Mouse (Mus musculus): Measurements from ENCODE around the gene Olfr1135.

Olfr1135 gene

GRCm38 (mm10) chr2:87673564-87673963 lies at the start of gene Olfr1135:
TSS of gene Olfr1135 (minus strand) at chr2:87673664.
- DNase-seq, result no peak

GRCm38 (mm10) chr2:87713079-87713478 lies 39.6 kb upstream of the Olfr1135 start, which contains the start of gene Olfr1137:
TSS of gene Olfr1137 (minus strand) at chr2:87713179.
- DNase-seq, result no peak

- no peak for DNase-seq
Observed at GRCm38 (mm10) chr2:87693847-87694246, 20.4 kb upstream of the Olfr1135 start, which contains the start of gene Olfr1136. TSS of gene Olfr1136 (minus strand) at chr2:87693947.

DNA sequence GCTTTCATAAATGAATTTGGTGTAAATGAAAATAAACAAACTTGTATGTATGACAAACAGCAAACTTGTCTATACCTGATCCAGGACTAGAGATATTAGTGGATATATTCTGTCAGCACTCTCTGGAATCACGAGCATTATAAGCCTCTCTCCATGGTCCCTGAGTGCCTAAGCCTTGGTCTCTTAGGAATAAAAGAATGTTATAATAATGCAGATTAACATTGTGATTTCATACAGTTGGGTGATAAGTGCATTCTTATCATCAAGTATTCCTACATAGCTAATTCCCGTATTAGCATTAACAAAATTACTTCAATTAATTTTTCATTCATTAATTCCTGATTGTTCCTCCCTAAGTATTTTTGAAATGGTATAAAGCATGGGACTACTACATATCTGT lies 15.1 kb downstream of the Olfr1135 start, which contains the start of gene Olfr1134:
Gene Olfr1134 (minus strand): TSS at position 101 of the 400 bp plus-strand sequence.
- no peak for DNase-seq

- DNase-seq, result no peak
Observed at GRCm38 (mm10) chr2:87647274-87647673, 26.2 kb downstream of the Olfr1135 start, which contains the start of gene Olfr1133. TSS of gene Olfr1133 (minus strand) at chr2:87647374.

GRCm38 (mm10) chr2:87642441-87642840 lies 31.0 kb downstream of the Olfr1135 start:
- DNase-seq, result no peak

GRCm38 (mm10) chr2:87637435-87637834 lies 36.0 kb downstream of the Olfr1135 start, which contains the start of gene Olfr1132:
TSS of gene Olfr1132 (minus strand) at chr2:87637535.
- DNase-seq, result no peak

- no peak for DNase-seq
Observed at GRCm38 (mm10) chr2:87626804-87627203, 46.7 kb downstream of the Olfr1135 start, which contains the start of gene Olfr1131. TSS of gene Olfr1131 (plus strand) at chr2:87627104.

All from thymus, postnatal 25 days (tissue).